Mouse (Mus musculus) neural tube, embryonic 11.5 days (tissue): ENCODE results near the gene Prrx1. TPM values are rescaled to one million over a fixed set of nuclear protein-coding genes. Genes with fewer than 3 reads are reported as not detected.

ENCODE experiments used
- ATAC-seq: fragments of 200-750 bp; cut with Nextera tagmentation; 2 replicates; pipeline ENCODE4 v1.8.0; 2017; ENCODE audit warnings: moderate number of reproducible peaks, mild to moderate bottlenecking, moderate TSS enrichment, moderate library complexity; ENCODE audit not compliant: insufficient read depth, low FRiP score, low TSS enrichment
- DNase-seq: peaks from one replicate; pipeline ENCODE4 v3.0.0-alpha.2; 2015; ENCODE audit warnings: low spot score
- H3K27ac ChIP-seq: fragments of 300-500 bp; sonication (generic); 2 replicates; pipeline ENCODE4 v1.5.1; 2014; ENCODE audit warnings: low read depth, mild to moderate bottlenecking, low read length
- H3K27me3 ChIP-seq: fragments of 300-500 bp; sonication (generic); 2 replicates; pipeline ENCODE4 v1.6.1; 2014; ENCODE audit warnings: mild to moderate bottlenecking, low read length, mixed read lengths; ENCODE audit not compliant: control insufficient read depth, insufficient read depth
- H3K36me3 ChIP-seq: fragments of 300-500 bp; sonication (generic); 2 replicates; pipeline ENCODE4 v1.6.1; 2014; ENCODE audit warnings: mild to moderate bottlenecking, low read length, moderate library complexity, mixed read lengths; ENCODE audit not compliant: control insufficient read depth, insufficient read depth
- H3K4me1 ChIP-seq: fragments of 300-500 bp; sonication (generic); 2 replicates; pipeline ENCODE4 v1.6.1; 2014; ENCODE audit warnings: low read length, mixed read lengths; ENCODE audit not compliant: control insufficient read depth, insufficient read depth
- H3K4me2 ChIP-seq: fragments of 300-500 bp; sonication (generic); 2 replicates; pipeline ENCODE4 v1.6.1; 2014; ENCODE audit warnings: low read depth, mild to moderate bottlenecking, moderate library complexity
- H3K4me3 ChIP-seq: fragments of 300-500 bp; sonication (generic); 2 replicates; pipeline ENCODE4 v1.5.1; 2014; ENCODE audit warnings: low read depth, low read length
- H3K9ac ChIP-seq: fragments of 300-500 bp; sonication (generic); 2 replicates; pipeline ENCODE4 v1.6.1; 2014; ENCODE audit warnings: mild to moderate bottlenecking, low read length
- H3K9me3 ChIP-seq: fragments of 300-500 bp; sonication (generic); 2 replicates; pipeline ENCODE4 v1.6.1; 2016; ENCODE audit warnings: low read length; ENCODE audit not compliant: control insufficient read depth
- WGBS: fragments of 180-500 bp; shearing (Covaris S2); extraction: QIAGEN DNeasy Blood & Tissue Kit; methylation state at CpG from one replicate; pipeline ENCODE4 v1.1.7; 2014; 5-methylcytosine and 5-hydroxymethylcytosine counted together
- polyA plus RNA-seq: library from polyadenylated mRNA; unstranded; fragments of >200 nt; fragmentation: Nextera tagmentation; extraction: Ambion mirVana; gene quantifications from 2 replicates; pipeline ENCODE4 v1.2.1, GENCODE M21; 2014

The Prrx1 gene
- polyA plus RNA-seq, 1 experiment from 2014 or later, result 30.7 TPM

DNA sequence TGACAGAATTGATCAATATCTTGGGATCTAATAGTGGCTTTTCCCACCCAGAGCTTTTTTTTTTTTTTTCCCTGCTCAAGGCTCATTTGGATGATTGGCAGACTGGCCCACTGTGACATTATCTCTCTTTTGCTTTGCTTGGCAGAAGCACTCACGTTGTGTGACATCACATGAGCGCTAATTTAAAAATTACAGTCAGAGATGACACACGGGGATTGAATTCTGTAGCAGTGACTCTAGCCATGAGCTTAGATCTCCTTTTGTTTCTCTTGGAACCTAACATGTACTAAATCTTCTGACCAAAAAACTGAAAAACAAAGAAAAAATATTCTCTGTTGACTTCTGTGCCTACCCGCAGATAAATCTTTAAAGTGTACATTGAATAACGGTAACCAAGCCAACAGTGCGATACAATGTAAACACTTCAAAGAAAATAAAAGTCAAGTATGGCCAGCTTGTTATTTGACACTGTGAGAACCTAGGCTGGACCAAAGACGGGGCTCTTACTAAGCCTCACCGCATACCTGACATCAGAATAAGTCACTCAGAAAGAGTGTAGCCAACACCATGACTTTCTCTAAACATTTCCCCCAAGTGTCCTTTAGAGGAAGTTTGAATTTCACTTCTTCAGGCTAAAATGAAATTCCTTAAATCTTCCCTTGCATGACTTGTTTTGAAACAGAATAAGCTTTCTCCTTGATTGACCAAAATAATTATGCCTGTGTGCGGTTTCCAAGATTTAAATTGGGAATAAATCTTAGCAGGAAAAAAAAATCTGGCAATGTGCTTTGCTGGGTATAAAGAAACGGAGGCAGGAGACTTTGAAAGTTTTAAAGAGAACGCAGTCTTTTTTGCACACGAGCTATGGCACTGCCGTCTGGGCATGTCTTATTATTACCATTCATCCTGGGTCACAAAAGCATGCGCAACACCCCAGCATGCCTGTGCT, 104.3 kb downstream of the Prrx1 start:
- 77% methylated on average over 14 of the region's 14 CpGs for WGBS
- H3K9ac ChIP-seq, result no peak overlapping the region
- H3K27me3 ChIP-seq, result no peaks in the 10 kb centered on the region
- H3K4me1 ChIP-seq, result no peaks in the 10 kb centered on the region
- no peak for DNase-seq
- no peaks in the 10 kb centered on the region for H3K36me3 ChIP-seq
- no peak for ATAC-seq
- no peak overlapping the region for H3K4me2 ChIP-seq
- no peak overlapping the region for H3K4me3 ChIP-seq
- H3K9me3 ChIP-seq, result no peaks in the 10 kb centered on the region
- no peak overlapping the region for H3K27ac ChIP-seq

- no peaks in the 10 kb centered on the region for H3K4me1 ChIP-seq
- H3K27ac ChIP-seq, result no peak overlapping the region
- H3K4me3 ChIP-seq, result no peak overlapping the region
- no peak overlapping the region for H3K4me2 ChIP-seq
- no peak for DNase-seq
- H3K9me3 ChIP-seq, result no peaks in the 10 kb centered on the region
- H3K36me3 ChIP-seq, result no peaks in the 10 kb centered on the region
- H3K27me3 ChIP-seq, result no peaks in the 10 kb centered on the region
- no peak for ATAC-seq
- H3K9ac ChIP-seq, result no peak overlapping the region
- WGBS, result 65% methylated on average over 2 of the region's 2 CpGs
Observed at GRCm38 (mm10) chr1:163198767-163199166, 114.7 kb downstream of the Prrx1 start.

DNA sequence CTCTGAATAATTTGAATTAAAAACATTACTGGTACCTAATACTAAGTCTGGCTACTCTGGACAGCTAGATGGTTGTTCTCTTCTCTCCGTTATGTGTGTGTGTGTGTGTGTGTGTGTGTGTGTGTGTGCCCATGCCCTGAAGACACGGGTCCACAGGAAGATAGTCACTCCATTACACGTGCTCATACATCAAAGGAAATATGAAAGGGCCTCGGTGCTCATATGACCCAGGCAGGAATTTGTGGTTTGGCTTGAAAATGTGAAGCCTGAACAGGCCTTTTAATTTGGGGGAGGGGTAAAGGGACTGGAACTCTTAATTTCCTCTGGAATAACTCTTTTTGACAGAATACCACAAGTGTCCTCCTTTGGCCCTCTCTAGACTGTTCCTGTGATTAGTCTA, 115.5 kb downstream of the Prrx1 start:
- no peaks in the 10 kb centered on the region for H3K9me3 ChIP-seq
- DNase-seq (no peak), ATAC-seq (no peak)
- H3K27ac ChIP-seq, result no peak overlapping the region
- 89% methylated on average over 4 of the region's 4 CpGs for WGBS
- no peak overlapping the region for H3K4me2 ChIP-seq
- H3K4me3 ChIP-seq, result no peak overlapping the region
- H3K27me3 ChIP-seq, result no peaks in the 10 kb centered on the region
- H3K36me3 ChIP-seq, result no peaks in the 10 kb centered on the region
- H3K4me1 ChIP-seq, result no peaks in the 10 kb centered on the region
- H3K9ac ChIP-seq, result no peak overlapping the region

Other genes starting within 250 kb of the Prrx1 start
- gene Mroh9, start 228.0 kb downstream of the Prrx1 start, polyA plus RNA-seq, result not detected in 2 replicates
- gene Gorab, start 90.0 kb upstream of the Prrx1 start, polyA plus RNA-seq, result 28.3 and 28.8 TPM in 2 replicates